Comparison of ENCODE assay signal across 12 mouse cellular contexts in genomic region chr5:136014877-136015276, GRCm38 (mm10). TPM values are rescaled to one million over a fixed set of nuclear protein-coding genes. Genes with fewer than 3 reads are reported as not detected.
A peak's percentile ranks its signal among the peaks of the same experiment; 100 is the strongest.
DNase-seq lines count a peak whose midpoint lies in the region; ATAC-seq and TF ChIP-seq lines count a peak whose summit lies in the region.
"Had no signal": no experiment of that assay in that cellular context is flagged by ENCODE, and none has a peak within 500 bp of the region (broad histone marks: within the 10 kb centered on the region; RNA-seq: fewer than 3 reads in every experiment).

No protein-coding gene starts in this region.

- WGBS in liver, embryonic 15.5 days (ENCODE audit: insufficient replicate concordance) = 80% methylated on average over 10 of the region's 10 CpGs
- WGBS in liver, postnatal 0 days (ENCODE audit: insufficient replicate concordance) = 86% methylated on average over 10 of the region's 10 CpGs

- TF ChIP-seq POLR2A in myocyte (IDR thresholded peaks at IDR 0.05; ENCODE audit: insufficient read length, low read depth) = no peak

- no peak overlapping the region for H3K4me3 ChIP-seq in liver, embryonic 15.5 days (replicated peaks)
- no peak overlapping the region for H3K4me3 ChIP-seq in liver, postnatal 0 days (ENCODE audit: low read depth, low read length)
- no peak overlapping the region for H3K4me3 ChIP-seq in myocyte

- H3K79me2 ChIP-seq in myocyte (ENCODE audit: control insufficient read depth, insufficient read depth) = peaks cover 6% of the 10 kb centered on the region

- intact Hi-C loops in heart, postnatal 14 days (cut with DNase I) = no loop called here
- intact Hi-C loops in left cerebral cortex, postnatal 36 days (cut with DNase I) = no loop called here

- no peak for DNase-seq in liver, postnatal 0 days
- DNase-seq in adrenal gland, postnatal 14 days = peak; percentile 57
- peak; percentile 25 to 46 for DNase-seq in heart, postnatal 14 days
- DNase-seq in right cerebral cortex, adult 2 months (ENCODE audit: low spot score in 2 of 2) = no peak
- no peak for DNase-seq in left cerebral cortex, postnatal 36 days (ENCODE audit: low spot score in 2 of 2)
- DNase-seq in embryo, embryonic 11 days = no peak
- DNase-seq: liver; right cerebral cortex, adult 18-20 months had no signal

- peaks cover 5% of the 10 kb centered on the region for H3K4me1 ChIP-seq in liver, embryonic 15.5 days (replicated peaks)
- H3K4me1 ChIP-seq in liver, postnatal 0 days (ENCODE audit: insufficient read depth) = peaks cover 8% of the 10 kb centered on the region

- no peak overlapping the region for H3K9ac ChIP-seq in liver, embryonic 15.5 days
- no peak overlapping the region for H3K9ac ChIP-seq in liver, postnatal 0 days (replicated peaks)

- peaks cover 24% of the 10 kb centered on the region for H3K36me3 ChIP-seq in liver, embryonic 15.5 days (replicated peaks)
- H3K36me3 ChIP-seq in liver, postnatal 0 days (replicated peaks; ENCODE audit: insufficient read depth, low read length) = peaks cover 18% of the 10 kb centered on the region
- peaks cover 7% of the 10 kb centered on the region for H3K36me3 ChIP-seq in myocyte (ENCODE audit: control insufficient read depth, insufficient read depth)

- 0 out of 2 replicates have a peak, but pooled peaks have one; percentile 31 for ATAC-seq in liver, embryonic 15.5 days (ENCODE audit: insufficient read depth)
- ATAC-seq in liver, postnatal 0 days = no peak

- H3K4me2 ChIP-seq in liver, embryonic 15.5 days = no peak overlapping the region
- H3K4me2 ChIP-seq in liver, postnatal 0 days (ENCODE audit: low read depth, low read length) = no peak overlapping the region
- peak overlapping the region; percentile 58 for H3K4me2 ChIP-seq in myocyte (ENCODE audit: low read depth)

- no peak for TF ChIP-seq EP300 in liver, postnatal 0 days (IDR thresholded peaks at IDR 0.05; ENCODE audit: low read depth)

- H3K9me3 ChIP-seq in liver, embryonic 15.5 days (replicated peaks) = no peaks in the 10 kb centered on the region
- H3K9me3 ChIP-seq in liver, postnatal 0 days (ENCODE audit: low read length) = no peaks in the 10 kb centered on the region

- TF ChIP-seq CTCF in liver, postnatal 0 days (IDR thresholded peaks at IDR 0.05; ENCODE audit: low read depth) = no peak

- no peaks in the 10 kb centered on the region for H3K27me3 ChIP-seq in liver, embryonic 15.5 days
- H3K27me3 ChIP-seq in liver, postnatal 0 days (ENCODE audit: insufficient read depth, low read length) = no peaks in the 10 kb centered on the region
- H3K27me3 ChIP-seq in myocyte (ENCODE audit: control insufficient read depth, insufficient read depth, insufficient read length) = no peaks in the 10 kb centered on the region

- no peak overlapping the region for H3ac ChIP-seq in myocyte (ENCODE audit: control insufficient read depth, insufficient read length)

- H3K27ac ChIP-seq in liver, embryonic 15.5 days (replicated peaks) = no peak overlapping the region
- no peak overlapping the region for H3K27ac ChIP-seq in liver, postnatal 0 days (ENCODE audit: low read depth)

TF ChIP-seq in myocyte, 11 proteins besides CTCF, POLR2A, EP300 and RAD21:
- TF ChIP-seq MAX (IDR thresholded peaks at IDR 0.05; ENCODE audit: low read depth) = no peak
- no peak for TF ChIP-seq MYOD1 (IDR thresholded peaks at IDR 0.05; ENCODE audit: control insufficient read depth in 1 of 3, insufficient read length in 2 of 3, low read depth in 2 of 3)
- TF ChIP-seq POLR2AphosphoS2 (IDR thresholded peaks at IDR 0.05; ENCODE audit: insufficient read length, low read depth) = no peak
- no peak for TF ChIP-seq REST (IDR thresholded peaks at IDR 0.05; ENCODE audit: insufficient read depth, insufficient read length)
- no peak for TF ChIP-seq E2F4 (IDR thresholded peaks at IDR 0.05; ENCODE audit: insufficient read depth)
- TF ChIP-seq CEBPB (IDR thresholded peaks at IDR 0.05; ENCODE audit: insufficient read depth, poor library complexity, severe bottlenecking) = no peak

RNA-seq across cellular contexts. Expression of gene Dtx2, which starts 20.3 kb away (rescaled TPM):
- 6.7 and 6.9 TPM in 2 replicates for polyA plus RNA-seq in liver, embryonic 15.5 days (2015; fragmentation: Nextera tagmentation; extraction: Ambion mirVana)
- polyA plus RNA-seq in liver, postnatal 0 days (2015; fragmentation: Nextera tagmentation; extraction: Ambion mirVana) = 4.8 and 4.9 TPM in 2 replicates
- total RNA-seq in adrenal gland, postnatal 14 days (2021) = 15.4 and 15.5 TPM in 2 replicates
- 1 to 10 TPM; 8.5 to 8.9 TPM for total RNA-seq in heart, postnatal 14 days (2021)
- polyA plus RNA-seq in myocyte (2012; fragmentation: generic; extraction: Trizol) = 18.3 TPM
- total RNA-seq in left cerebral cortex, postnatal 36 days (2021) = 1 to 10 TPM; 7.7 to 8.4 TPM

RNA-seq across cellular contexts. Expression of gene Upk3b, which starts 23.4 kb away (rescaled TPM):
- 3.3 and 3.8 TPM in 2 replicates for polyA plus RNA-seq in liver, embryonic 15.5 days (2015; fragmentation: Nextera tagmentation; extraction: Ambion mirVana)
- polyA plus RNA-seq in liver, postnatal 0 days (2015; fragmentation: Nextera tagmentation; extraction: Ambion mirVana) = 4.0 and 4.7 TPM in 2 replicates
- 8.2 and 11.7 TPM in 2 replicates for total RNA-seq in adrenal gland, postnatal 14 days (2021)
- total RNA-seq in heart, postnatal 14 days (2021) = 10 to 100 TPM; 24.8 to 26.5 TPM
- polyA plus RNA-seq in myocyte (2012; fragmentation: generic; extraction: Trizol) = not detected
- total RNA-seq in left cerebral cortex, postnatal 36 days (2021) = not detected

RNA-seq across cellular contexts. Expression of gene Zp3, which starts 35.0 kb away (rescaled TPM):
- polyA plus RNA-seq in liver, embryonic 15.5 days (2015; fragmentation: Nextera tagmentation; extraction: Ambion mirVana) = not detected in 2 replicates
- not detected in 2 replicates for polyA plus RNA-seq in liver, postnatal 0 days (2015; fragmentation: Nextera tagmentation; extraction: Ambion mirVana)
- total RNA-seq in adrenal gland, postnatal 14 days (2021) = not detected in 2 replicates
- total RNA-seq in heart, postnatal 14 days (2021) = not detected
- 0.11 TPM for polyA plus RNA-seq in myocyte (2012; fragmentation: generic; extraction: Trizol)
- not detected for total RNA-seq in left cerebral cortex, postnatal 36 days (2021)
- polyA plus RNA-seq: intestine, embryonic 14.5 days; urinary bladder, adult 2 months had no signal

RNA-seq across cellular contexts. Expression of gene Upk3bl, which starts 39.4 kb away (rescaled TPM):
- polyA plus RNA-seq in liver, embryonic 15.5 days (2015; fragmentation: Nextera tagmentation; extraction: Ambion mirVana) = 0.08 TPM in 1 of 2 replicates, not detected in the other
- polyA plus RNA-seq in liver, postnatal 0 days (2015; fragmentation: Nextera tagmentation; extraction: Ambion mirVana) = not detected in 2 replicates
- not detected in 2 replicates for total RNA-seq in adrenal gland, postnatal 14 days (2021)
- total RNA-seq in heart, postnatal 14 days (2021) = not detected
- polyA plus RNA-seq in myocyte (2012; fragmentation: generic; extraction: Trizol) = not detected
- not detected for total RNA-seq in left cerebral cortex, postnatal 36 days (2021)

RNA-seq across cellular contexts. Expression of gene Ssc4d, which starts 40.5 kb away (rescaled TPM):
- 1.6 and 1.8 TPM in 2 replicates for polyA plus RNA-seq in liver, embryonic 15.5 days (2015; fragmentation: Nextera tagmentation; extraction: Ambion mirVana)
- polyA plus RNA-seq in liver, postnatal 0 days (2015; fragmentation: Nextera tagmentation; extraction: Ambion mirVana) = 1.7 and 1.9 TPM in 2 replicates
- 2.1 and 3.1 TPM in 2 replicates for total RNA-seq in adrenal gland, postnatal 14 days (2021)
- total RNA-seq in heart, postnatal 14 days (2021) = 1 to 10 TPM in 1 of 2 experiments, under 1 TPM in 1; 0.41 to 1.3 TPM
- polyA plus RNA-seq in myocyte (2012; fragmentation: generic; extraction: Trizol) = 2.4 TPM
- total RNA-seq in left cerebral cortex, postnatal 36 days (2021) = 1 to 10 TPM; 1.4 TPM

Comparison
In these comparisons a context has a peak if more than half of its experiments do, and no peak if none do; other contexts are left out.
1. DNase-seq: peak in adrenal gland, postnatal 14 days (single experiment) and heart, postnatal 14 days (2 of 2); none in liver, postnatal 0 days (single experiment), right cerebral cortex, adult 2 months (0 of 2), left cerebral cortex, postnatal 36 days (0 of 2) and embryo, embryonic 11 days (single experiment).